Mouse (Mus musculus) brain, embryonic 14.5 days (tissue): ENCODE results near the gene Mcm10.

Experiments
- CTCF ChIP-seq: fragments of 200-500 bp; IDR thresholded peaks from 2 replicates; pipeline ENCODE4 v1.5.1; 2012; ENCODE audit warnings: inconsistent platforms, mild to moderate bottlenecking, moderate library complexity, borderline replicate concordance; ENCODE audit not compliant: insufficient read depth, insufficient read length; ENCODE audit errors: extremely low read depth
- POLR2A ChIP-seq: fragments of 200-500 bp; IDR thresholded peaks from 2 replicates; pipeline ENCODE4 v1.6.1; 2012; ENCODE audit warnings: mild to moderate bottlenecking, inconsistent platforms, borderline replicate concordance; ENCODE audit not compliant: poor library complexity, insufficient read depth, insufficient read length, severe bottlenecking; ENCODE audit errors: extremely low read depth

DNA sequence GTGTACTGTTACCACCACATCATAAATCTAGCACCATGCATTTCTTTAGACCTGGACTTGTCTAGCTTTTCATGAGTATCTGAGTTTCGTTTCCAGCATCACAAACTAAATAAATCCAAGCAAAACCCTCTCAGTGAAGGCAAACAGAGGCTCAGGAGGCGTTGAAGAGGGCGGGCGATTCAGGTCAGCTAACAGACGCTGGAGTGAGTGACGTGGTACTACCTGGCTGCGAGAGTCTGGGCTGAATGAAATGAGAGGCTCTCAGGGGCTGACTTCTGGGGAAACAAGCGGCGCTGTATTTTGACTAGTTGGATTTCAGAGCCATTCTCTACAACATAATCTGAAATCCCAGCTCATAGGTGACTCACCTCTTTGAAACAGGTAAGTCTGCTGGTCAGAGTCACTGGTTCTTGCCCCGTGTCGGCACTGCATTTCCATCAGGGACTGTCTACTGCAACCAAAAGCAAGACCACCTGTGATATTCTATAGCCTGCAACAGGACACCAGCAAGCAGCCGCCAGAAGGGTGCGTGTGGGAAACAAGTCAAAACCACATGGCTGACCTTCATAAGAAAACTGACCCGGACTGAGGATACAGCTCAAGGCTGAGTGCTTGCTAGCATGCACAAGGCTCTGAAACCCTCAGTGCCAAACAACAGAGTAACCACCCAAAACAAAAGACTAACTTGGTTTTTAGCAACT, 11.3 kb upstream of the Mcm10 start:
- TF ChIP-seq CTCF (no peak), POLR2A (no peak)
